Mouse (Mus musculus) lung, embryonic 15.5 days (tissue): ENCODE results near the gene Gsap. TPM values are rescaled to one million over a fixed set of nuclear protein-coding genes. Genes with fewer than 3 reads are reported as not detected.

ENCODE experiments used
- ATAC-seq: fragments of 200-750 bp; cut with Nextera tagmentation; 2 replicates; pipeline ENCODE4 v1.8.0; 2017; ENCODE audit warnings: moderate number of reproducible peaks, borderline replicate concordance; ENCODE audit not compliant: low FRiP score, low TSS enrichment; ENCODE audit errors: extremely low read depth
- H3K27ac ChIP-seq: fragments of 300-500 bp; sonication (generic); 2 replicates; pipeline ENCODE4 v1.5.1; 2015; ENCODE audit warnings: moderate library complexity, mild to moderate bottlenecking, inconsistent platforms
- H3K27me3 ChIP-seq: fragments of 300-500 bp; sonication (generic); 2 replicates; pipeline ENCODE4 v1.6.1; 2015; ENCODE audit warnings: inconsistent platforms
- H3K36me3 ChIP-seq: fragments of 300-500 bp; sonication (generic); 2 replicates; pipeline ENCODE4 v1.6.1; 2015; ENCODE audit warnings: inconsistent platforms
- H3K4me1 ChIP-seq: fragments of 300-500 bp; sonication (generic); 2 replicates; pipeline ENCODE4 v1.6.1; 2015; ENCODE audit warnings: inconsistent platforms
- H3K4me2 ChIP-seq: fragments of 300-500 bp; sonication (generic); 2 replicates; pipeline ENCODE4 v1.6.1; 2015; ENCODE audit warnings: inconsistent platforms, mild to moderate bottlenecking, moderate library complexity
- H3K4me3 ChIP-seq: fragments of 300-500 bp; sonication (generic); 2 replicates; pipeline ENCODE4 v1.5.1; 2015; ENCODE audit warnings: mild to moderate bottlenecking, inconsistent platforms
- H3K9ac ChIP-seq: fragments of 300-500 bp; sonication (generic); 2 replicates; pipeline ENCODE4 v1.6.1; 2015; ENCODE audit warnings: inconsistent platforms
- H3K9me3 ChIP-seq: fragments of 300-500 bp; sonication (generic); 2 replicates; pipeline ENCODE4 v1.6.1; 2016; ENCODE audit warnings: inconsistent platforms
- WGBS: fragments of 180-500 bp; shearing (Covaris S2); methylation state at CpG from one replicate; pipeline ENCODE4 v1.1.7; 2015; 5-methylcytosine and 5-hydroxymethylcytosine counted together
- polyA plus RNA-seq: library from polyadenylated mRNA; unstranded; fragments of >200 nt; fragmentation: Nextera tagmentation; extraction: Ambion mirVana; gene quantifications from 2 replicates; pipeline ENCODE4 v1.2.1, GENCODE M21; 2015

Gsap gene
- polyA plus RNA-seq, 1 experiment from 2014 or later, result 3.2 TPM

- no peak overlapping the region for H3K27ac ChIP-seq
- peaks cover 23% of the 10 kb centered on the region for H3K4me1 ChIP-seq
- H3K4me3 ChIP-seq, result no peak overlapping the region
- H3K9ac ChIP-seq, result no peak overlapping the region
- H3K27me3 ChIP-seq, result no peaks in the 10 kb centered on the region
- no peaks in the 10 kb centered on the region for H3K36me3 ChIP-seq
- ATAC-seq, result no peak
- no peak overlapping the region for H3K4me2 ChIP-seq
- WGBS, result 20% methylated on average over 3 of the region's 3 CpGs
- no peaks in the 10 kb centered on the region; the same call in 1 of the 2 replicates for H3K9me3 ChIP-seq
Observed at GRCm38 (mm10) chr5:21188435-21188834, 2.4 kb downstream of the Gsap start.

- H3K4me2 ChIP-seq, result no peak overlapping the region
- no peak overlapping the region for H3K27ac ChIP-seq
Observed at GRCm38 (mm10) chr5:21189036-21189435, 3.0 kb downstream of the Gsap start.

DNA sequence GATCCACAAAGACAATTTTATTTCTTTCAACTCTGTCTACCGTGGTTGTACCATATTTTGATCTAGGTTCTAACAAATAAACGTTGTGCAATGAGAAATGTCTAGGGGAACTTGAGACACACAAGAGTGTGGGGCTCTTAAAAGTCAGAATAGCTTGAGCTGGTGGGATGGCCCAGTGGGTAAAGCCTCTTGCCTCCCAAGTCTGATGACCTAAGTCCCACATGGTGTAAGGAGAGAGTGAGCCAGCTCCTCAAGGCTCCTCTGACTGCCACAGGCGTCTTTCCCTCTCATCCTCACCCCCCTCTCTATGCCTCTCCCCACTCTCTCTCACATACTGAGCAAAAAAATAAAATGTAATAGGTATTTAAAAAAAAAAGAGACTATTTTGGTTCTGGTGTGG is 3.4 kb downstream of the Gsap start:
- H3K9ac ChIP-seq, result no peak overlapping the region
- no peaks in the 10 kb centered on the region for H3K36me3 ChIP-seq
- H3K4me3 ChIP-seq, result no peak overlapping the region
- no peak for ATAC-seq
- no peak overlapping the region for H3K27ac ChIP-seq
- H3K4me2 ChIP-seq, result no peak overlapping the region
- H3K4me1 ChIP-seq, result peaks cover 23% of the 10 kb centered on the region
- H3K27me3 ChIP-seq, result no peaks in the 10 kb centered on the region
- 61% methylated on average over 3 of the region's 3 CpGs for WGBS
- no peaks in the 10 kb centered on the region; the same call in 1 of the 2 replicates for H3K9me3 ChIP-seq

More at GRCm38 (mm10) chr5:21189036-21189435, 3.0 kb downstream of the Gsap start:
- Histone ChIP-seq H3K9ac (no peak overlapping the region), H3K9me3 (no peaks in the 10 kb centered on the region; the same call in 1 of the 2 replicates), H3K36me3 (no peaks in the 10 kb centered on the region), H3K4me1 (peaks cover 23% of the 10 kb centered on the region), H3K4me3 (no peak overlapping the region), H3K27me3 (no peaks in the 10 kb centered on the region)
- 44% methylated on average over 1 of the region's 1 CpGs for WGBS
- ATAC-seq, result no peak

- 71% methylated on average over 1 of the region's 1 CpGs for WGBS
- ATAC-seq, result no peak
- no peaks in the 10 kb centered on the region for H3K4me1 ChIP-seq
Observed at GRCm38 (mm10) chr5:21203504-21203903, 17.4 kb downstream of the Gsap start.

GRCm38 (mm10) chr5:21204157-21204556 is 18.1 kb downstream of the Gsap start:
- no peaks in the 10 kb centered on the region for H3K27me3 ChIP-seq
- 0 out of 2 replicates have a peak, but pooled peaks cover under 1% of the 10 kb centered on the region for H3K4me1 ChIP-seq
- 81% methylated on average over 3 of the region's 3 CpGs for WGBS

More at GRCm38 (mm10) chr5:21203504-21203903, 17.4 kb downstream of the Gsap start:
- Histone ChIP-seq H3K9me3 (no peaks in the 10 kb centered on the region), H3K36me3 (no peaks in the 10 kb centered on the region), H3K27ac (no peak overlapping the region), H3K4me2 (no peak overlapping the region), H3K9ac (no peak overlapping the region), H3K27me3 (no peaks in the 10 kb centered on the region), H3K4me3 (no peak overlapping the region)

GRCm38 (mm10) chr5:21206014-21206413 is 20.0 kb downstream of the Gsap start:
- no peak overlapping the region for H3K4me3 ChIP-seq
- no peak overlapping the region for H3K27ac ChIP-seq
- no peak for ATAC-seq
- no peaks in the 10 kb centered on the region for H3K27me3 ChIP-seq
- no peaks in the 10 kb centered on the region for H3K36me3 ChIP-seq
- 59% methylated on average over 4 of the region's 4 CpGs for WGBS
- 0 out of 2 replicates have a peak, but pooled peaks cover 3% of the 10 kb centered on the region for H3K4me1 ChIP-seq
- H3K4me2 ChIP-seq, result no peak overlapping the region
- H3K9ac ChIP-seq, result no peak overlapping the region
- H3K9me3 ChIP-seq, result no peaks in the 10 kb centered on the region

More at GRCm38 (mm10) chr5:21204157-21204556, 18.1 kb downstream of the Gsap start:
- Histone ChIP-seq H3K9ac (no peak overlapping the region), H3K4me3 (no peak overlapping the region), H3K27ac (no peak overlapping the region), H3K9me3 (no peaks in the 10 kb centered on the region), H3K4me2 (no peak overlapping the region), H3K36me3 (no peaks in the 10 kb centered on the region)
- ATAC-seq, result no peak

GRCm38 (mm10) chr5:21211406-21211805 is 25.4 kb downstream of the Gsap start:
- no peak overlapping the region for H3K9ac ChIP-seq
- no peaks in the 10 kb centered on the region for H3K27me3 ChIP-seq
- WGBS, result 76% methylated on average over 1 of the region's 1 CpGs
- no peak overlapping the region for H3K27ac ChIP-seq
- H3K4me3 ChIP-seq, result no peak overlapping the region
- no peaks in the 10 kb centered on the region for H3K9me3 ChIP-seq
- H3K36me3 ChIP-seq, result no peaks in the 10 kb centered on the region
- 0 out of 2 replicates have a peak, but pooled peaks cover 3% of the 10 kb centered on the region for H3K4me1 ChIP-seq
- no peak for ATAC-seq
- H3K4me2 ChIP-seq, result no peak overlapping the region

- WGBS, result 81% methylated on average over 3 of the region's 3 CpGs
Observed at GRCm38 (mm10) chr5:21212933-21213332, 26.9 kb downstream of the Gsap start.

DNA sequence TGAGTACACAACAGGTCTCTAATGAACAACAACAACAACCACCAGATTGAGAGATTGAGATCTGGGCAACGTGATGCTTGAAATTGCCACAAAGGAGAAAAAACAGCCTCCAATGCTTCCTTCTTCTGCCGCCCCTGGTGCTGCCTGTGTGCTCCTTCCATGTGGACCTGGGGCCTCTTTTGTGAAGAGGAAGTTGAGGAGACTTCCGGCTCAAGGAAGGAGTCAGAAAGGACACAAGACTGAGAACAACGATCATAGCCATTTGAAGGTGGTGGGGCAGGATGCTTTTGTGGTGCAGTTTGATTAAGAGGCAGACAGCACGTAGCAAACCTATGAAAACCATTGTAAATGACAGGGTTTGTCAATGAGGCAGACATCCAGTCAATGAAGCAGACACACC is 27.7 kb downstream of the Gsap start:
- no peak overlapping the region for H3K4me2 ChIP-seq
- WGBS, result 69% methylated on average over 5 of the region's 5 CpGs
- no peak overlapping the region for H3K4me3 ChIP-seq
- no peak overlapping the region for H3K9ac ChIP-seq
- H3K9me3 ChIP-seq, result no peaks in the 10 kb centered on the region
- no peaks in the 10 kb centered on the region for H3K27me3 ChIP-seq
- peaks cover 13% of the 10 kb centered on the region; the same call in 1 of the 2 replicates for H3K4me1 ChIP-seq
- no peak for ATAC-seq
- no peaks in the 10 kb centered on the region for H3K36me3 ChIP-seq
- H3K27ac ChIP-seq, result no peak overlapping the region

More at GRCm38 (mm10) chr5:21212933-21213332, 26.9 kb downstream of the Gsap start:
- Histone ChIP-seq H3K27ac (no peak overlapping the region), H3K27me3 (no peaks in the 10 kb centered on the region), H3K36me3 (no peaks in the 10 kb centered on the region), H3K4me2 (no peak overlapping the region), H3K4me3 (no peak overlapping the region), H3K4me1 (peaks cover 10% of the 10 kb centered on the region; the same call in 1 of the 2 replicates), H3K9me3 (no peaks in the 10 kb centered on the region), H3K9ac (no peak overlapping the region)
- no peak for ATAC-seq

DNA sequence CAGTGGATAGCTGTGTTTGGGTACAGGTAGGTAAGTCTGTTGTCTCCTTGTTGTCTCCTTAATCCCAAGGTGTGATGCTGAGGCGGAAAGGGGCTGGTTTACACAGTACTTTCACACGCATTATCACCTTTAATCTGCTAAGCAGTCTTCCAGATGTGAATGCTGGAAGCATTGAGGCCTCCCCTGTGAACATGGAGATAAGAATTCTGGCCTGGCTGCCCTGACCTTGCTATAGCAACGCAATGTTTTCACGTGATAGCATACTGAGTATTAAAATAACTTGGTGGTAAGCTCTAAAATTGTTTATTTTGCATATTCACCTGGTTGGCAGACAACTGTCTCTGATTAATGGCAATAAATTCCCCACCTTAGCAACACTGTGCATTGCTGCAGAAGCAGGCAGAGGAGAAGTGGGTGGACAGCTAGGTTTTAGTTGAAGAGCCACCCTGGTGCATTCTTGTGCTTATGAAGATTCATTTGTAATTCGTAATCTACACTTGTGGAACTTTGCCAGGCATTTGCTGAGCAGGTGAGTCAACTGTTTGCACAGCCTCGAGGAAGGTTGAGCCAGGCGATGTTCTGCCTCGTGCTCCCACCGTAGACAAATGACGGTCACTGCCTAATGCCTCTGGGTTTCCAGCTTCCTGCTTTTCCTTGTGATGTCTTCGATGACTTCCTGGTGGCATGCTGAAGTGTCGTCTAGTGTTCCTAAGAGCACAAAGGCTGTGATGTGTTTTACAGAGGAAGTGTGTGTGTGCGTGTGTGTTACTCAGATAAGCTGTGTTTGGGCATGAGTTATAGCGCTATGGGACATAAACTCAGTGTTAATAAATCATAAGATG is 31.6 kb downstream of the Gsap start:
- Histone ChIP-seq H3K4me2 (no peak overlapping the region), H3K27me3 (no peaks in the 10 kb centered on the region), H3K9me3 (no peaks in the 10 kb centered on the region), H3K4me1 (peaks cover 10% of the 10 kb centered on the region; the same call in 1 of the 2 replicates), H3K36me3 (no peaks in the 10 kb centered on the region), H3K4me3 (no peak overlapping the region), H3K9ac (no peak overlapping the region), H3K27ac (no peak overlapping the region)
- WGBS, result 45% methylated on average over 14 of the region's 14 CpGs
- 0 out of 2 replicates have a peak, but pooled peaks have one; percentile 62 for ATAC-seq

GRCm38 (mm10) chr5:21232876-21233275 is 46.8 kb downstream of the Gsap start:
- no peaks in the 10 kb centered on the region for H3K27me3 ChIP-seq
- H3K9me3 ChIP-seq, result no peaks in the 10 kb centered on the region
- no peak overlapping the region for H3K9ac ChIP-seq
- ATAC-seq, result no peak
- no peaks in the 10 kb centered on the region for H3K4me1 ChIP-seq
- H3K36me3 ChIP-seq, result no peaks in the 10 kb centered on the region
- H3K4me3 ChIP-seq, result no peak overlapping the region
- 91% methylated on average over 6 of the region's 6 CpGs for WGBS
- H3K27ac ChIP-seq, result no peak overlapping the region
- no peak overlapping the region for H3K4me2 ChIP-seq

DNA sequence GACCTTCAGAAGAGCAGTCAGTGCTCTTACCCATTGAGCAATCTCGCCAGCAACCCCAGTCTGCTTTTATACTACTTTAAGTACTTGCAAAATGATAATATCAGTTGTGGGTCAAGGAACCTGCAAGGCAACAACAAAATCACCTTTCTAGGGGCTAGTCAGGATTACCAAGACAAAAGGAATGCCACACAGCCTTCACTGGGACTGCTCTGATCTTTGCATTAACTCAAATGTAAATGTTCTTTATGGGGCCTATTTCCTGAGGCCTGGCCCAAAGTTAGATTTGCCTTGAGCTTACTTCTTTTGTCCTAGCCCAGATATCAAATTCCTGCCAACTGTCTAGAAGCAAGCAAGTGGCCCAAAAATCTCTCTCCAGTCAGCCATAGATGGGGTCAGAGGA is 58.5 kb downstream of the Gsap start:
- WGBS, result 83% methylated on average over 1 of the region's 1 CpGs
- Histone ChIP-seq H3K9ac (no peak overlapping the region), H3K36me3 (no peaks in the 10 kb centered on the region), H3K4me1 (no peaks in the 10 kb centered on the region), H3K4me3 (no peak overlapping the region), H3K9me3 (no peaks in the 10 kb centered on the region), H3K4me2 (no peak overlapping the region), H3K27ac (no peak overlapping the region), H3K27me3 (no peaks in the 10 kb centered on the region)
- ATAC-seq, result no peak
